Mouse (Mus musculus): ENCODE data around the gene Olfr707.

- TF ChIP-seq POLR2A (IDR thresholded peaks at IDR 0.05; ENCODE audit: borderline replicate concordance, low read depth, low read length) (no peak), CTCF (IDR thresholded peaks at IDR 0.05; ENCODE audit: low read depth, low read length) (no peak)
These were observed 24.2 kb downstream of the Olfr707 start, which contains the start of gene Olfr705 for GRCm38 (mm10) chr7:106876791-106877190.

Data from bone marrow macrophage, adult 2 months (primary cell).